Mouse (Mus musculus): ENCODE data around the gene Ptk7.

Gene Ptk7

GRCm38 (mm10) chr17:46557321-46557720, 72.0 kb downstream of the Ptk7 start:
- in situ Hi-C loops (cut with MboI, MseI), result loop anchor here in 1 of 2 experiments (10.0 kb wide), 1 partner anchor 447 kb away; no protein-coding TSS in a partner anchor

GRCm38 (mm10) chr17:46556584-46556945, 72.7 kb downstream of the Ptk7 start:
- in situ Hi-C loops (cut with MboI, MseI), result loop anchor here in 1 of 2 experiments (10.0 kb wide), 1 partner anchor 448 kb away; no protein-coding TSS in a partner anchor

GRCm38 (mm10) chr17:46555673-46556583, 73.4 kb downstream of the Ptk7 start, which contains the start of gene Srf:
Gene Srf (minus strand): TSS chr17:46556175.
- in situ Hi-C loops (cut with MboI, MseI), result loop anchor here in 1 of 2 experiments (10.0 kb wide), 1 partner anchor 449 kb away; no protein-coding TSS in a partner anchor

GRCm38 (mm10) chr17:46554977-46555672, 74.2 kb downstream of the Ptk7 start:
- in situ Hi-C loops (cut with MboI, MseI), result loop anchor here in 1 of 2 experiments (10.0 kb wide), 1 partner anchor 450 kb away; no protein-coding TSS in a partner anchor

GRCm38 (mm10) chr17:46554646-46554976, 74.7 kb downstream of the Ptk7 start:
- in situ Hi-C loops (cut with MboI, MseI), result loop anchor here in 1 of 2 experiments (10.0 kb wide), 1 partner anchor 450 kb away; no protein-coding TSS in a partner anchor

- in situ Hi-C loops (cut with MboI, MseI), result loop anchor here in 1 of 2 experiments (10.0 kb wide), 1 partner anchor 451 kb away; no protein-coding TSS in a partner anchor
These were observed 75.4 kb downstream of the Ptk7 start for GRCm38 (mm10) chr17:46553926-46554325.

GRCm38 (mm10) chr17:46553469-46553868, 75.8 kb downstream of the Ptk7 start:
- in situ Hi-C loops (cut with MboI, MseI), result loop anchor here in 1 of 2 experiments (10.0 kb wide), 1 partner anchor 451 kb away; no protein-coding TSS in a partner anchor

GRCm38 (mm10) chr17:46552841-46553423, 76.4 kb downstream of the Ptk7 start:
- in situ Hi-C loops (cut with MboI, MseI), result loop anchor here in 1 of 2 experiments (10.0 kb wide), 1 partner anchor 452 kb away; no protein-coding TSS in a partner anchor

- in situ Hi-C loops (cut with MboI, MseI), result loop anchor here in 1 of 2 experiments (10.0 kb wide), 1 partner anchor 453 kb away; no protein-coding TSS in a partner anchor
These were observed 77.2 kb downstream of the Ptk7 start for GRCm38 (mm10) chr17:46552151-46552550.

GRCm38 (mm10) chr17:46551369-46551768, 77.9 kb downstream of the Ptk7 start:
- in situ Hi-C loops (cut with MboI, MseI), result loop anchor here in 1 of 2 experiments (10.0 kb wide), 1 partner anchor 453 kb away; no protein-coding TSS in a partner anchor

- in situ Hi-C loops (cut with MboI, MseI), result loop anchor here in 1 of 2 experiments (10.0 kb wide), 1 partner anchor 454 kb away; no protein-coding TSS in a partner anchor
These were observed 78.4 kb downstream of the Ptk7 start for GRCm38 (mm10) chr17:46550904-46551303.

GRCm38 (mm10) chr17:46549642-46550041, 79.7 kb downstream of the Ptk7 start:
- in situ Hi-C loops (cut with MboI, MseI), result loop anchor here in 1 of 2 experiments (10.0 kb wide), 1 partner anchor 455 kb away; no protein-coding TSS in a partner anchor

GRCm38 (mm10) chr17:46549193-46549592, 80.1 kb downstream of the Ptk7 start:
- in situ Hi-C loops (cut with MboI, MseI), result no loop called here

GRCm38 (mm10) chr17:46548741-46549140, 80.6 kb downstream of the Ptk7 start:
- in situ Hi-C loops (cut with MboI, MseI), result no loop called here

- in situ Hi-C loops (cut with MboI, MseI), result no loop called here
These were observed 81.4 kb downstream of the Ptk7 start for GRCm38 (mm10) chr17:46547923-46548322.

- in situ Hi-C loops (cut with MboI, MseI), result no loop called here
These were observed 82.3 kb downstream of the Ptk7 start for GRCm38 (mm10) chr17:46546995-46547394.

- in situ Hi-C loops (cut with MboI, MseI), result no loop called here
These were observed 82.7 kb downstream of the Ptk7 start for GRCm38 (mm10) chr17:46546591-46546990.

- in situ Hi-C loops (cut with MboI, MseI), result no loop called here
These were observed 83.3 kb downstream of the Ptk7 start, which contains the start of gene Cul9 for GRCm38 (mm10) chr17:46545813-46546564. Gene Cul9 (minus strand): TSS chr17:46546388.

- in situ Hi-C loops (cut with MboI, MseI), result no loop called here
These were observed 85.6 kb downstream of the Ptk7 start for GRCm38 (mm10) chr17:46543661-46544060.

Measured in T-helper 17 cell (primary cell).